Mouse (Mus musculus): ENCODE data around the gene Kif26a.

GRCm38 (mm10) chr12:112170671-112171574, 24.9 kb downstream of the Kif26a start:
- TF ChIP-seq POLR2A (IDR thresholded peaks at IDR 0.05; ENCODE audit: borderline replicate concordance, control insufficient read depth, low read depth, low read length), result no peak
- TF ChIP-seq CTCF (IDR thresholded peaks at IDR 0.05; ENCODE audit: control insufficient read depth, insufficient read depth, low read length), result no peak

All from bone marrow, adult 2 months (tissue).